Mouse (Mus musculus): ENCODE measurements around the gene Urm1.

Gene Urm1

GRCm38 (mm10) chr2:29831106-29831505 lies 11.2 kb downstream of the Urm1 start:
- DNase-seq = no peak

GRCm38 (mm10) chr2:29833796-29834195 lies 13.9 kb downstream of the Urm1 start:
- no peak for DNase-seq

- no peak for DNase-seq
Observed at GRCm38 (mm10) chr2:29835391-29835899, 15.6 kb downstream of the Urm1 start.

- no peak for DNase-seq
Observed at GRCm38 (mm10) chr2:29839460-29839859, 19.6 kb downstream of the Urm1 start.

GRCm38 (mm10) chr2:29843231-29844105 lies 23.6 kb downstream of the Urm1 start:
- DNase-seq = no peak

GRCm38 (mm10) chr2:29844115-29844514 lies 24.2 kb downstream of the Urm1 start:
- DNase-seq = no peak

GRCm38 (mm10) chr2:29844661-29845060 lies 24.8 kb downstream of the Urm1 start:
- no peak for DNase-seq

- peak in 1 of 2 experiments; percentile 25 for DNase-seq
Observed at GRCm38 (mm10) chr2:29845636-29846035, 25.8 kb downstream of the Urm1 start.

- peak; percentile 37 to 60 for DNase-seq
Observed at GRCm38 (mm10) chr2:29846061-29846853, 26.4 kb downstream of the Urm1 start.

- no peak for DNase-seq
Observed at GRCm38 (mm10) chr2:29846911-29847310, 27.0 kb downstream of the Urm1 start.

GRCm38 (mm10) chr2:29849041-29849440 lies 29.2 kb downstream of the Urm1 start:
- no peak for DNase-seq

- peak in 1 of 2 experiments; percentile 22 for DNase-seq
Observed at GRCm38 (mm10) chr2:29849841-29850480, 30.1 kb downstream of the Urm1 start.

- no peak for DNase-seq
Observed at GRCm38 (mm10) chr2:29852957-29853485, 33.1 kb downstream of the Urm1 start.

- no peak for DNase-seq
Observed at GRCm38 (mm10) chr2:29853736-29854135, 33.9 kb downstream of the Urm1 start.

GRCm38 (mm10) chr2:29855585-29856210 lies 35.8 kb downstream of the Urm1 start:
- DNase-seq = no peak

- DNase-seq = no peak
Observed at GRCm38 (mm10) chr2:29856451-29857260, 36.8 kb downstream of the Urm1 start.

- peak in 1 of 2 experiments; percentile 19 for DNase-seq
Observed at GRCm38 (mm10) chr2:29857341-29857740, 37.5 kb downstream of the Urm1 start.

- no peak for DNase-seq
Observed at GRCm38 (mm10) chr2:29857967-29858366, 38.1 kb downstream of the Urm1 start.

- DNase-seq = peak; percentile 65 to 71
Observed at GRCm38 (mm10) chr2:29858748-29859473, 39.0 kb downstream of the Urm1 start.

- DNase-seq = no peak
Observed at GRCm38 (mm10) chr2:29865125-29865524, 45.2 kb downstream of the Urm1 start.

Measured in kidney, postnatal 4 days (tissue).